Mouse (Mus musculus) C2C12 (cell line): ENCODE measurements at regions not wholly inside any gene's neighbourhood (a gene's known extent, or its start where the extent isn't known, plus 50 kb on each side); places are given as distances from the start of the nearest gene placed in this dataset.

Source experiments
- CEBPB ChIP-seq: IDR thresholded peaks from one replicate; pipeline ENCODE4 v1.6.1; 2011; ENCODE audit warnings: low read depth, mild to moderate bottlenecking, control low read depth, moderate library complexity
- CTCF ChIP-seq: IDR thresholded peaks from one replicate; pipeline ENCODE4 v1.5.1; 2011; ENCODE audit not compliant: control insufficient read depth, insufficient read depth, insufficient read length
- FOSL1 ChIP-seq: IDR thresholded peaks from one replicate; pipeline ENCODE4 v1.8.0; 2011; ENCODE audit warnings: mild to moderate bottlenecking, low read length; ENCODE audit not compliant: poor library complexity, insufficient read depth, severe bottlenecking
- MAX ChIP-seq: IDR thresholded peaks from one replicate; pipeline ENCODE4 v1.6.1; 2011; ENCODE audit warnings: mild to moderate bottlenecking, control low read depth
- MYOG ChIP-seq: IDR thresholded peaks from one replicate; pipeline ENCODE4 v1.6.1; 2011; ENCODE audit not compliant: control insufficient read depth, insufficient read length; ENCODE audit errors: extremely low read depth

DNA sequence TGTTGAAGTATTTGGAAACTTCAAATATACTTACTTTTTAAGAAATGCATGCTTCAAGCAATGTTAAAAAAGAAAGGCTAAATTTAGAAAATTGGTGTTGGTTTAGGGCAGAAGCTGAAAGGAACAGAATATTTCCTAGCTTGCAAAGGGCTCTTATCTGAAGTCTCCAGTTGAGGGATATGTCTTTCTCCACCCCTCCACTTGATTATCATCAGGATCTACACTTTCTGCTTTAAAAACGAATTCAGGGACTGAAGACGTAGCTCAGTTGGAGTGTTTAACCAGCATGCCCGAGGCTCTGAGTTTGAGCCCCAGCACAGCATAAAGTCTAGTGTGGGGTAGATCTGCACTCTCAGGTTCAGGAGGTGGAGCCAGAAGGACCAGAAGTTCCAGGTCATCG, 144.9 kb upstream of the Syt6 start:
- TF ChIP-seq CTCF, result no peak
- TF ChIP-seq FOSL1, result no peak
- TF ChIP-seq CEBPB, result no peak
- no peak for TF ChIP-seq MAX
- TF ChIP-seq MYOG, result no peak
